Mouse (Mus musculus): ENCODE measurements around the gene Cnst. TPM values are rescaled to one million over a fixed set of nuclear protein-coding genes. Genes with fewer than 3 reads are reported as not detected.
"Not testable (repeated sequence)": the region's sequence is repeated elsewhere in the genome, so short reads cannot be mapped to it uniquely, and the experiment has no call there.

The Cnst gene
- polyA plus RNA-seq, 1 experiment from 2014 or later: 18.0 TPM

DNA sequence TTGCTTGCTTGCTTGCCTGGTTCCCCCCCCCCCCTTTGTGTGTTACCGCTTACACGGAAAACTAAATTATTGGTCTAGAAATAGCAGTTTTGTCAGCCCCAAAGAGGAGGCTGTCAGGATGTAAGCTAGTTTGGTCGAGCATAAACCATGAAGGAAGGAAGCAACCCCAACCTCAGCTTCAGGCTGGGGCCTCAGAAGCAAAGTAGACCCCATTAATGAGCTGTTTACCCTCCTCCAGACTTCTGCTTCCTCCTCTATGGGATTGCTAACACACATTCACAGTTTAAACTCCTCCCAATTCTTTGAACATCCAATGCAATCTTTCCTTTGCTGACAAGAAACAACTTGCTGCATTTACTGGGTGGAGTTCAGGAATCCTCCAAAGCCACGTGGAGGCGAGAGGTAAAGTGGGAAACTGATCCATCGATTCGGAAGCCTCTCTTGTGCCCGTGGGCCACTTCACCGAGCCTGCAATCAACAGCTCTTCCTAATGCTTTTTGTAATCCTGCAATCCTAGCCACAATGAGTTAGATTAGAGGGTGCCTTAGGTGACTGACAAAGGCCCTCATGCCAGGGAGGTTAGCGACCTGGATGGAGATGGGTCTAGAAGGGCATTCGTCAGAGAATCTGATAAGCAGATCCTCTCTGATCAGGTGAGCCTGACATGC, 86.7 kb downstream of the Cnst start:
- Histone ChIP-seq H3K9ac (no peak overlapping the region), H3K36me3 (no peaks in the 10 kb centered on the region), H3K9me3 (no peaks in the 10 kb centered on the region), H3K4me3 (no peak overlapping the region), H3K27ac (no peak overlapping the region), H3K4me2 (no peak overlapping the region), H3K27me3 (no peaks in the 10 kb centered on the region), H3K4me1 (no peaks in the 10 kb centered on the region)
- no peak for ATAC-seq (ENCODE audit: borderline replicate concordance, extremely low read depth, low FRiP score, low TSS enrichment)
- 70% methylated on average over 11 of the region's 11 CpGs for WGBS

DNA sequence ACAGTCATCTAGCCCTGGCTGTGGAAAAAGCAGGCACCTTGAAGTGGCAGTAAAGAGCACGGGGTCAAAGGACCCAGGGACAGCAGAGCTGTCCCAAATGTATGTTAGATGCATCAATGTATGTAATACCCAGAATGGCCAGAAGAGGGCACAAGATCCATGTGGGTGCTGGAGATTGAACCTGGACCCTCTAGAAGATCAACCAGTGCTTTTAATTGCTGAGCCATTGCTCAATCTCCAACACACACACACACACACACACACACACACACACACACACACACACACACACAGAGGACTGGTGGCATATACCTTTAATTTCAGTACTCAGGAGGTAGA, 87.2 kb downstream of the Cnst start:
- Histone ChIP-seq H3K9ac (no peak overlapping the region), H3K4me2 (no peak overlapping the region), H3K4me1 (no peaks in the 10 kb centered on the region), H3K9me3 (no peaks in the 10 kb centered on the region), H3K27ac (no peak overlapping the region), H3K36me3 (no peaks in the 10 kb centered on the region), H3K27me3 (no peaks in the 10 kb centered on the region), H3K4me3 (no peak overlapping the region)
- ATAC-seq (ENCODE audit: borderline replicate concordance, extremely low read depth, low FRiP score, low TSS enrichment): no peak
- WGBS: 6% methylated on average over 1 of the region's 1 CpGs

DNA sequence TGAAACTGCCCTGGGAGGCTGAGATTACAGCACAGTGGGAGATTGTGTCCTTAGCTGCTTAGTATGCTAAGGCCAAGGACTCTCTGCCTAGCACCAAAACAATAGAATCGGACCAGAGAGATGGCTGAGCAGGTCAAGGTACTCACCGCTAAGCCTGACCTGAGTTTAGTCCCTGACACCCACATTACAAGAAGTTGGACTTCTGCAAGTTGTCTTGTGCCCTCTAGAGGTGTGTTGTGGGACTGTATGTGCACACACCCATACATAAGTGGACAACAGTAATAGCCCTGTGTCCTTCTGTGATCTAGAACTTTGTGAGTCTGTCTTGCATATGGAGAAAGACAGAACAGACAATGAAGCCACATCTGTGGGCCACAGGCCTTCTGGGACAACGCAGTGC, 88.0 kb downstream of the Cnst start:
- Histone ChIP-seq H3K4me3 (no peak overlapping the region), H3K9me3 (no peaks in the 10 kb centered on the region), H3K27me3 (no peaks in the 10 kb centered on the region), H3K4me2 (no peak overlapping the region), H3K36me3 (no peaks in the 10 kb centered on the region), H3K9ac (no peak overlapping the region), H3K27ac (no peak overlapping the region), H3K4me1 (no peaks in the 10 kb centered on the region)
- 77% methylated on average over 3 of the region's 3 CpGs for WGBS
- ATAC-seq (ENCODE audit: borderline replicate concordance, extremely low read depth, low FRiP score, low TSS enrichment): no peak

DNA sequence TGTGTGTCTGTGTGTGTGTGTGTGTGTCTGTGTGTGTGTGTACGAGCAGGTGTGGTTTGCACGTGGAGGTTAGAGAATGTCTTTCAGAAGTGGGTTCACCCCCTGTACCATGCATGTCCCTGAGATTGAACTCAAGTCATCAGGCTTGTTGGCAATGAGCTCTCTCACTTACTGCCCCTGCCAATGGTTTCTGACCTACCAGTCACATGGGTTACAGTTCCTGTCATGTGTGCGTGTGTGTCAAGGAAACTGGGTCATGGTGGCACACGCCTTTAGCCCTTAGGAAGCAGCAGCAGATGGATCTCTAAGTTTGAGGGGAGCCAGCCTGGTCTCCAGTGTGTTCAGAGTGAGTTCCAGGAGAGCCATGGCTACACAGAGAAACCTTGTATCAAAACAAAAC, 96.6 kb downstream of the Cnst start:
- Histone ChIP-seq H3K4me3 (no peak overlapping the region), H3K4me1 (no peaks in the 10 kb centered on the region), H3K4me2 (no peak overlapping the region), H3K9ac (no peak overlapping the region), H3K9me3 (no peaks in the 10 kb centered on the region), H3K36me3 (no peaks in the 10 kb centered on the region), H3K27me3 (no peaks in the 10 kb centered on the region), H3K27ac (no peak overlapping the region)
- WGBS: 74% methylated on average over 4 of the region's 4 CpGs
- no peak for ATAC-seq (ENCODE audit: borderline replicate concordance, extremely low read depth, low FRiP score, low TSS enrichment)

- Histone ChIP-seq H3K4me3 (no peak overlapping the region), H3K9me3 (no peaks in the 10 kb centered on the region), H3K4me1 (peaks cover 3% of the 10 kb centered on the region; the same call in 1 of the 2 replicates), H3K9ac (no peak overlapping the region), H3K36me3 (no peaks in the 10 kb centered on the region), H3K4me2 (no peak overlapping the region), H3K27me3 (no peaks in the 10 kb centered on the region), H3K27ac (no peak overlapping the region)
- no peak for ATAC-seq (ENCODE audit: borderline replicate concordance, extremely low read depth, low FRiP score, low TSS enrichment)
- 52% methylated on average over 3 of the region's 3 CpGs for WGBS
Measured at GRCm38 (mm10) chr1:179644151-179644550, 98.0 kb downstream of the Cnst start.

DNA sequence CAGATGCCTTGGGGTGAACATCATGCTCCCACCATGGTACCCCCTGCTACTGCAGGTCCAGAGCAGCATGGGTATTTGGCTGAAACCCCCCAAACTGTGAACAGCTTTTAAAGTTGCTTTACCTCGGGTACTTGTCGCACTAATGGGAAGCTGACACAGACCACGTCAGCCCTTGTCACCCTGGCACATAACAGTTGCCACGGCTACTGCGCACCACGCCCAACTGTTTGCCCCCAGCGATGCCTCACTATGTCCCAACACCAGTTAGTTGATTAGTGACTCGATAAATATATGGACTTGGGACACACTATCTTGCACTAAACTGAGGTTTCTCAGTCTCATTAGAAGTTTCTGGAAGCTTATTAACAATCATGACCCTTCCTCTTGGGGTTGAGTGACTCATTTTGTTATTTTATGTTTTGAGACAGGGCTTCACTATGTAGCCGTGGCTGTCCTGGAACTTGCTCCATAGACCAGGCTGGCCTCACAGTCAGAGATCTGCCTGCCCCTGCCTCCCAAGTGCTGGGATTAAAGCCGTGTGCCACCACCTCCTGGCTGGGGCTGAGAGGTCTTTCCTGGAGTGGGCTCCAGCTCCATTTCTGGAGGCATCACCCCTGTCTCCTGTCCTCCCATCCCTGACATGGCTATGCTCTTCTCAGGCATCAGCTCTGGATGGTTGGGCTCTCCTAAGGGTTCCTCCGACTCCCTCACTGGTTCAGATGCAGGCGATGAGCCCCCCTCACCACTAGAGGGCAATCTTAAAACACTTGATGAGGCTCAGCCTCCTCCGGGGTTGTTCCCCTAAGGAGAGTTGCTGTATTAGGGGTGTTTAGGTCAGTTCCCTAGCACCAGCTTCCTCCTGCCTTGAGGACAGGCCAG, 99.2 kb downstream of the Cnst start:
- no peak overlapping the region for H3K9ac ChIP-seq
- H3K4me1 ChIP-seq: peaks cover 3% of the 10 kb centered on the region; the same call in 1 of the 2 replicates
- no peaks in the 10 kb centered on the region for H3K27me3 ChIP-seq
- peak; percentile 90 for ATAC-seq (ENCODE audit: borderline replicate concordance, extremely low read depth, low FRiP score, low TSS enrichment)
- H3K4me2 ChIP-seq: peak overlapping the region; percentile 38
- H3K4me3 ChIP-seq: no peak overlapping the region
- H3K9me3 ChIP-seq: no peaks in the 10 kb centered on the region
- no peak overlapping the region for H3K27ac ChIP-seq
- H3K36me3 ChIP-seq: no peaks in the 10 kb centered on the region
- whole genome bisulfite sequencing: 58% methylated on average over 13 of the region's 13 CpGs

DNA sequence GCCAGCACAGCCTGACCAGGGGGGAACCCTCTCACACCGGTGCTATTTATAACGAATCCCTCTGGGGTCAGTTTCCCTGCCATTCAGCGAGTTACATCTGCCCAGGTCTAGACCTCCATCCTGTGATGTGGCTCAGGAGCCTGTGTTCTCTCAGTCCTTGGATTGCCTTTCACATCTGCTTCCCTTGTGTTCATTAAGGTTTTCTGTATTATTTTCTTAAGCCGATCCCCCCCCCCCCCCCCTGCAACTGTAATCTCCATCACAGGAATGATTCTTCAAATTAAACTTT, 99.8 kb downstream of the Cnst start:
- Histone ChIP-seq H3K27me3 (no peaks in the 10 kb centered on the region), H3K4me1 (peaks cover 3% of the 10 kb centered on the region; the same call in 1 of the 2 replicates), H3K36me3 (no peaks in the 10 kb centered on the region), H3K27ac (no peak overlapping the region), H3K4me3 (no peak overlapping the region), H3K4me2 (peak overlapping the region; percentile 38), H3K9me3 (no peaks in the 10 kb centered on the region), H3K9ac (no peak overlapping the region)
- 21% methylated on average over 4 of the region's 4 CpGs for WGBS
- no peak for ATAC-seq (ENCODE audit: borderline replicate concordance, extremely low read depth, low FRiP score, low TSS enrichment)

- H3K4me2 ChIP-seq; H3K9me3 ChIP-seq; H3K27me3 ChIP-seq; H3K27ac ChIP-seq; H3K4me1 ChIP-seq; H3K4me3 ChIP-seq; ATAC-seq (ENCODE audit: borderline replicate concordance, extremely low read depth, low FRiP score, low TSS enrichment); H3K9ac ChIP-seq; H3K36me3 ChIP-seq: not testable (repeated sequence)
- WGBS: 59% methylated on average over 4 of the region's 5 CpGs
Measured at GRCm38 (mm10) chr1:179648678-179649077, 102.5 kb downstream of the Cnst start.

DNA sequence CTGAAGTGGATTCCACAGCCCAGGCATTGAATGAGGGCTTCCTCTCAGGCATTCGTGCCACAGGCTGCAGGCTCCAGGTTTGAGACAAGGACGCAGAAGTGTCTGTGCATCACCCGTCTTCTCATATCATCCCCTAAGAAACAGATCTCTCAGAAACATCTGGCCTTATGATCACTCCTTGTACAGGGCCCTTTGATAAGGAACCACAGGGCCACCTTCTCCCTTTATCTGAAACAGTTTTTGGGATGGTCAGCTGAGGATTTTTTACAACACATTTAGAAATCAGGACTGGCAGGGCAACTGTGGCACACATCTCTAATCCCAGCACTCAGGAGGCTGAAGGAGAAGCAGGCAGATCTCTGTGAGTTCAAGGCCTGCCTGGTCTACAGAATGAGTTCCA, 103.2 kb downstream of the Cnst start:
- no peak overlapping the region for H3K4me2 ChIP-seq
- ATAC-seq (ENCODE audit: borderline replicate concordance, extremely low read depth, low FRiP score, low TSS enrichment): no peak
- H3K4me1 ChIP-seq: peaks cover 3% of the 10 kb centered on the region; the same call in 1 of the 2 replicates
- 50% methylated on average over 3 of the region's 3 CpGs for WGBS
- H3K9me3 ChIP-seq: no peaks in the 10 kb centered on the region
- H3K27me3 ChIP-seq: no peaks in the 10 kb centered on the region
- H3K27ac ChIP-seq: no peak overlapping the region
- H3K9ac ChIP-seq: no peak overlapping the region
- no peaks in the 10 kb centered on the region for H3K36me3 ChIP-seq
- no peak overlapping the region for H3K4me3 ChIP-seq

DNA sequence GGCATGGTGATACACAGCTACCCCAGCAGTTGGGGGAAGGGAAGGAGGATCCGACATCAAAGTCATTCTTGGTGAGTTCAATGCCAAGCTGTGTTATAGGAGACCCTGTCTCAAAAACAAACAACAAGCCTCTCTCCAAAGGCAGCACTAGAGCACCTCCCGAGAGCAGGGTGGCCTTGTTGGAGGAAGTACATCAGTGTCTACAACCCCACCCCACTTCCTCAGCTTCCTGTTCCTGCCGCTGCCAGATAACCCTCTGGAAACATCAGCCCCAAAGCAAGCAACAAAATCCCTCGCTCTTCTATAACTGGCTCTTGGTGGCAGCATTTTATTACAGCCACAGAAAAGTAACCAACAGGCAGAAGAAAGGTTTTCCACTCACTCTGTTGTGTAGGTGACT, 104.1 kb downstream of the Cnst start:
- Histone ChIP-seq H3K27me3 (no peaks in the 10 kb centered on the region), H3K4me1 (peaks cover 3% of the 10 kb centered on the region; the same call in 1 of the 2 replicates), H3K9ac (no peak overlapping the region), H3K4me3 (no peak overlapping the region), H3K4me2 (no peak overlapping the region), H3K36me3 (no peaks in the 10 kb centered on the region), H3K9me3 (no peaks in the 10 kb centered on the region), H3K27ac (0 out of 2 replicates have a peak overlapping the region, but pooled peaks have one; percentile 13)
- WGBS: 43% methylated on average over 4 of the region's 4 CpGs
- ATAC-seq (ENCODE audit: borderline replicate concordance, extremely low read depth, low FRiP score, low TSS enrichment): no peak

DNA sequence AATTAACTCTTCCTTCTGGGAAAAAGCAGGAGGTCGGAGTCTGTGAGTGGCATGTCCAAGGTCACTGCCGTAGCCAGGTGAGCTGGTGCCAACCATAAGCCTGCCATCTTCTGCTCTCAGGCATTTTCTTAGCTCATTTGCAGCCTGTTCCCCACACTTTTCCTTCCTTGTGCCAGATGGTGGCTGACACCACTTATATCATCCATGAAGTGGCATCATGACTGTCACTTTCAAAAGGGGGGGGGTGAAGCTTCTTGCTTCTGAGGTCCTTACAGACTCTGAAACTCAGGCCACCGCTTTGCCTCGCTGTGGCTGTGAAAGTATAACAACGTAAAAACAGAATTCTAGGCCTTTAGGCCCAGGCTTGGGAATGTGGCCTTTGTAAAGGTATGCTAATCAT, 105.1 kb downstream of the Cnst start:
- no peaks in the 10 kb centered on the region for H3K36me3 ChIP-seq
- no peak overlapping the region for H3K4me2 ChIP-seq
- peaks cover 3% of the 10 kb centered on the region; the same call in 1 of the 2 replicates for H3K4me1 ChIP-seq
- no peaks in the 10 kb centered on the region for H3K9me3 ChIP-seq
- 90% methylated on average over 5 of the region's 5 CpGs for WGBS
- H3K27me3 ChIP-seq: no peaks in the 10 kb centered on the region
- ATAC-seq (ENCODE audit: borderline replicate concordance, extremely low read depth, low FRiP score, low TSS enrichment): no peak
- no peak overlapping the region for H3K27ac ChIP-seq
- H3K9ac ChIP-seq: no peak overlapping the region
- no peak overlapping the region for H3K4me3 ChIP-seq

- WGBS: 91% methylated on average over 5 of the region's 5 CpGs
Measured at GRCm38 (mm10) chr1:179663065-179663464, 116.9 kb downstream of the Cnst start.

More at GRCm38 (mm10) chr1:179663065-179663464, 116.9 kb downstream of the Cnst start:
- no peak overlapping the region for H3K4me3 ChIP-seq
- H3K27ac ChIP-seq: no peak overlapping the region
- H3K4me1 ChIP-seq: 0 out of 2 replicates have a peak, but pooled peaks cover 5% of the 10 kb centered on the region
- no peaks in the 10 kb centered on the region for H3K9me3 ChIP-seq
- H3K36me3 ChIP-seq: no peaks in the 10 kb centered on the region
- no peak overlapping the region for H3K4me2 ChIP-seq
- ATAC-seq (ENCODE audit: borderline replicate concordance, extremely low read depth, low FRiP score, low TSS enrichment): no peak
- H3K9ac ChIP-seq: no peak overlapping the region
- no peaks in the 10 kb centered on the region for H3K27me3 ChIP-seq
